Mouse (Mus musculus) layer of hippocampus, adult 6 months (tissue): ENCODE data around the gene Samd5. TPM values are rescaled to one million over a fixed set of nuclear protein-coding genes. Genes with fewer than 3 reads are reported as not detected.

ENCODE experiments used
- long read RNA-seq, 2 experiments: library from polyadenylated mRNA; unstranded; transcript quantifications; one replicate each; pipeline ENCODE4 v2.0.0; 2019 to 2020
- polyA plus RNA-seq: library from polyadenylated mRNA; unstranded; fragments of <200 nt; fragmentation: Nextera tagmentation; gene quantifications from 2 replicates; pipeline ENCODE4 v1.2.3, GENCODE M21; 2021

The Samd5 gene
- 2.6 and 2.9 TPM in 2 replicates for polyA plus RNA-seq
- long read RNA-seq, experiment 1, full-length matches to known transcripts: 4 of 12 reads
- long read RNA-seq, experiment 1, partial matches to known transcripts: 0 of 12 reads
- long read RNA-seq, experiment 1, other reads (novel, unspliced or antisense): 8 of 12 reads
- long read RNA-seq, experiment 2, full-length matches to known transcripts: 29 of 37 reads
- long read RNA-seq, experiment 2, partial matches to known transcripts: 0 of 37 reads
- long read RNA-seq, experiment 2, other reads (novel, unspliced or antisense): 8 of 37 reads

DNA sequence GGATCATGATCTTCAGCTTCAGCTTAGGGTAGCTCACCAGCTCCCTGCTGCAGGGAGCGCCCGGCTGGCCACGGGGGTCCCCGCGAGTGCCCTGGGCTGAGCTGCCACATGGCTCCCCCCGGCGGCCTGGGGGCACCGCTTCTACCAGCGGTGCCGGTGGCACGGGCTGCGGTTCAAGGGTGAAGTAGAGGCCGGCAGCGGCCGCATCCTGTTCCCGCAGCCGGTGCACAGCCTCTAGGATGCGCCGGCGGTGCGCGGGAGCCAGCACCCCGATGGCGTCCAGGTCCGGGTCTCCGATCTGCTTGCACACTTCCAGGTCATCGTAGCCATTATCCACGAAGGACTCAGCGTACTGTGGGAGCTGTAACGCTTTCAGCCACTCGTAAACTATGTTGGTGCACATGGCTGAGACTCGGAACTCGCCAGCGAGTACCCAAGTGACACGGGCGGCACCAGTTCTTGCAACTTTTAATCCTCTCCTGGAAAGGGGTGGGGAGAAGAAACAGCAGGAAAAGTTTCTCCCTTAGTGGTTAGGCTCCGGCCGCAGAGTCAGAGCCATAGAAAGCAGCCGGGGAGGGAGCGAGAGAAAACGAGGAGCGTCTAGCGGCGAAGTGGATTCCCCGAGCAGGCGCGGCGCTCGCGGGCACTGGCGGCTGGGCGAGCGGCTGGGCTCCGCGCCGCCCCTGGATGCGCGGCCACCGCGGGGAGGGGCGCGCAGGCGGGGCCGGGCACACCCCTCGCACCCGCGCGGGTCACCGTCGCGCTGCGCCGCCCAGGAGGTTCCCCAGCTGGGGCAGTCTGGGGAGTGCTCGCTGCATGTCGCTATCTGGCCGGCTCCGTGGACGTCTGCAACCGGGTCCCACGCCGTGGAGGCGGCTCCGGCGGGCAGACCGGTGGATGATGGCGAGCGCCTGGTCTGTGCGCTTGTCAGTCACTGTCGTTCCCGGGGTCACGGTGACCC, at the start of gene Samd5:
TSS of gene Samd5 (minus strand) at position 648 of the 961 bp plus-strand sequence.

Other genes with a start within 250 kb of the Samd5 start
- 5.9 and 6.1 TPM in 2 replicates for gene Stxbp5, start 225.9 kb upstream of the Samd5 start, polyA plus RNA-seq